Mouse (Mus musculus) embryonic fibroblast, embryonic 13.5 days (primary cell): Measurements from ENCODE around the gene Cep78. TPM values are rescaled to one million over a fixed set of nuclear protein-coding genes. Genes with fewer than 3 reads are reported as not detected.

Experiments
- H3K27ac ChIP-seq: 2 replicates; pipeline ENCODE4 v1.5.1; 2012; ENCODE audit warnings: low read length, control low read depth, inconsistent platforms; ENCODE audit not compliant: insufficient read depth
- H3K4me1 ChIP-seq: 2 replicates; pipeline ENCODE4 v1.6.1; 2011; ENCODE audit warnings: low read length; ENCODE audit not compliant: control insufficient read depth, insufficient read depth
- H3K4me3 ChIP-seq: 2 replicates; pipeline ENCODE4 v1.5.1; 2011; ENCODE audit warnings: mild to moderate bottlenecking, control low read depth, low read length; ENCODE audit not compliant: insufficient read depth
- CTCF ChIP-seq: IDR thresholded peaks from 2 replicates; pipeline ENCODE4 v1.5.1; 2011; ENCODE audit warnings: mild to moderate bottlenecking, control low read depth, low read length, moderate library complexity, borderline replicate concordance; ENCODE audit not compliant: insufficient read depth
- POLR2A ChIP-seq: IDR thresholded peaks from 2 replicates; pipeline ENCODE4 v1.6.1; 2011; ENCODE audit warnings: low read depth, mild to moderate bottlenecking, control low read depth, low read length, moderate library complexity
- polyA plus RNA-seq: library from polyadenylated mRNA; stranded (reverse); fragments of >200 nt; gene quantifications from 2 replicates; pipeline ENCODE4 v1.2.4, GENCODE M21; 2011; ENCODE audit warnings: low read depth; ENCODE audit not compliant: missing spikeins, insufficient read length

Cep78 gene
- polyA plus RNA-seq, 1 experiment: 12.3 TPM

DNA sequence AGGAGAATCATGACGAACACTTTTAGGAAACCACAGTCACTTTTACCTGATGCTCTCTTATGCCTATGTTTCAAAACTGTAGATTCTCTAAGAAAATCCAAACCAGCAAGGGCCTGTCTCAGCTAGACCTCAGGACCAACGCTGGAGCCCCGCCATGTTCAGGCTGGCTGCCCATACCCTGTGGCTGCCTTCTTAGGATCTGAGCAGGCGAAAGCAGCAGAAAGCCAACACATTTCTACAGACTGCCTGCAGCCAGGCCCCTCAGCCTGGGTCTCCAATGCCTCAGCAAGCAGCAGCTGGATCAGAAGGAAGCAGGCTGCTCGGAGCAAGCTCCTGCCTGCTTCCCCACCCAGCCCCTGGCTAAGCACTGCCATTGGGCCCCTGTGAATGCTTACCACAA lies 73.3 kb downstream of the Cep78 start:
- no peak for TF ChIP-seq CTCF
- TF ChIP-seq POLR2A: no peak

DNA sequence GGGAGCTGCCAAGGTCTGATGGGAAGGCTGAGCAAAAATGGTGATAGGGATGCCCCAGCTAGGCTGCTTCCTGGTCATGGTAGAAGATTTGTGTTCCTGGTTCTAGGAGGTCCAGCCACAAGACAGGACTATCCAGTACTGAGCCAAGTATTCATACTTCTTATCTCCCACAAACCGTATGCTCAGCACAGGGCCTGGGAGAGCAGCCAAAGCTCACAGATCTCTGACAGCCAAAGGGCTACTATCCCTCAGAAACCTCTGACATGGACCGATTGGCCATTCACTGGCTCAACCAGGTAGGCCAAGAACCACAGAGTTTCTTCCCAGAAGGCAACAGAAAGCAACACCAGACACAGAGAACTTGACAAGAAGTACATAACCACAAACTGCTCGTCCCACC lies 73.8 kb downstream of the Cep78 start:
- Histone ChIP-seq H3K4me3 (no peak overlapping the region), H3K27ac (no peak overlapping the region), H3K4me1 (no peaks in the 10 kb centered on the region)
- TF ChIP-seq POLR2A: no peak
- TF ChIP-seq CTCF: no peak

More for the DNA sequence above, 73.3 kb downstream of the Cep78 start:
- H3K27ac ChIP-seq: no peak overlapping the region
- H3K4me3 ChIP-seq: no peak overlapping the region
- no peaks in the 10 kb centered on the region for H3K4me1 ChIP-seq

DNA sequence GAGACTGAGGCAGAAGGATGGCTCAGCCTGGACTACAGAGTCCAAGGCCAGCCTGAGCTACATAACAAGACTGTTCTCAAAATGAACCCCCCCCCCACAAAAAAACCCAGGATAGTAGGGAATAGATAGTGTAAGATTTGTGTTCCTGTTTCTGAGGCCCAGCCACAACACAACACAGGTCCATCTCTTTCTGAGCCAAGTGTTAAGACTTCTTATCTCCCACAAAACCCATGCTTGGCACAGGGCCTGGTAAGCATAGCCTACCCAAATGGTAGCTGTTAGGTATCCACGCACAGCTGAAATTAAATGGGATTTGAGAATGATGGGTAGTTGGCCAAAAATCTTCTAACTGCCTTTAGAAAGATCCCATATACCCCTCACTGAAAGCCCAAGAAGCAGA lies 74.3 kb downstream of the Cep78 start:
- Histone ChIP-seq H3K4me1 (no peaks in the 10 kb centered on the region), H3K4me3 (no peak overlapping the region), H3K27ac (no peak overlapping the region)
- no peak for TF ChIP-seq POLR2A
- TF ChIP-seq CTCF: no peak

DNA sequence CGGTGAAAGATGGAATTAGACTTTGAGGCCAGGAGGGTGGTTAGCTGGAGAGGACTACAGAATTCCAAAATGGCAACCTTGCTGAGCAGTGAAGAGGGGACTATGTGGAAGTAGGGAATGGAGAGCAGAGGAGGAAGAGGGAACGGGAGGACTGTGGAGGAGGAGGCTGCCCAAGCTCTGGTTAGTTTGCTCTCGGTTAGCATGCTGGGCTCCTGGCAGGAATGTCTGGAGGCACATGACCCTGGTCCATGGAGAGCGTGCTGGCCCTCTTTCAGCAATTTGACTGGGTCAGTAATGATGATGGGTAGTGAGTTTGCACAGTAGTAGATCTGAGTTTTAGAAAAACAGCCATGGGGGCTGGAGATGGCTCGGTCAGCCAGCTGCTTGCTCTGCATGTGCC lies 76.8 kb downstream of the Cep78 start:
- no peak overlapping the region for H3K27ac ChIP-seq

More for the DNA sequence above, 76.8 kb downstream of the Cep78 start:
- no peak for TF ChIP-seq CTCF
- Histone ChIP-seq H3K4me3 (no peak overlapping the region), H3K4me1 (no peaks in the 10 kb centered on the region)

Other genes starting within 250 kb of the Cep78 start
- gene Psat1, start 37.7 kb downstream of the Cep78 start, polyA plus RNA-seq: 295 and 364 TPM in 2 replicates
- 50.5 and 54.4 TPM in 2 replicates for gene Gnaq, start 147.8 kb upstream of the Cep78 start, polyA plus RNA-seq